Mouse (Mus musculus): ENCODE measurements around the gene Efcab11. TPM values are rescaled to one million over a fixed set of nuclear protein-coding genes. Genes with fewer than 3 reads are reported as not detected.

Gene Efcab11
- 1.4 TPM for polyA plus RNA-seq (2017; shearing (Covaris generic))

GRCm38 (mm10) chr12:99884269-99885261 is at the start of gene Efcab11, which contains the start of gene Tdp1:
Gene Efcab11, minus strand, starts transcription at chr12:99884439.
Gene Tdp1, plus strand, starts transcription at chr12:99884517.

Other genes with a start within 250 kb of the Efcab11 start
- gene Tdp1, start 78 bp upstream of the Efcab11 start, polyA plus RNA-seq (2017; shearing (Covaris generic)), result 40.2 TPM
- 0.26 TPM for gene Kcnk13, start 80.1 kb upstream of the Efcab11 start, polyA plus RNA-seq (2017; shearing (Covaris generic))
- 198 TPM for gene Psmc1, start 225.7 kb upstream of the Efcab11 start, polyA plus RNA-seq (2017; shearing (Covaris generic))